In the genomic region with DNA sequence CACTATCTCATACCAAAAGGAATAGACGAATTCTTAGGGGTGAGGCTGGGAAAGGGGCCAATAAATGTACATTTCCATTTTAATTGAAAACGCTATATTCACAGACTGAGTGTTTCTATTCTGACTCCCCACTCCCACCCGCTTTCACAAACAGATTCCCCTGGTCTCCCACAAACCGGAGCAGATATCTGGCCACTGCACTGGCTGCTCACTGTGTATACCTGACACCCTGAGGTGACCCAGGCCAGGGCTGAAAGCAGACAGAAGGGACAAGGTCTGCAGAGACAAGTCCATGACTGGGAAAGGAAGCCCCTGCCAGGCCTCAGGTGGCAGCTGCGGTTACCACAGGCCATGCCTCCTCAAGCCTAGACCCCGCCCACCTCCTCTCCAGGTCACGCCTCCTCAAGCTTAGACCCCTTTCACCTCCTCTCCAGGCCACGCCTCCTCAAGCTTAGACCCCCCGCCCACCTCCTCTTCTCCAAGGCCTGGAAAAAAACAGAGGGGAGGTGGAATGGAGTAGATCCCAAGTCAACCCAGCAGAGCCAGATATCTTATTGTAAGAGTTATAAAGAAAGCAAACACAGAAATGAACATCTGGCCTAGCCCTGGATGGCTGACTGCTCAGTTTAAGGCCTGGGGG, we compare ENCODE assay signal across 10 mouse cellular contexts. TPM values are rescaled to one million over a fixed set of nuclear protein-coding genes. Genes with fewer than 3 reads are reported as not detected.
DNase-seq lines count a peak whose midpoint lies in the region; ATAC-seq and TF ChIP-seq lines count a peak whose summit lies in the region.
"Had no signal": no experiment of that assay in that cellular context is flagged by ENCODE, and none has a peak within 500 bp of the region (broad histone marks: within the 10 kb centered on the region; RNA-seq: fewer than 3 reads in every experiment).

No protein-coding gene starts in this region.

- no peak for TF ChIP-seq POLR2A in thymus, adult 2 months (IDR thresholded peaks at IDR 0.05; ENCODE audit: control insufficient read depth, extremely low read depth, insufficient read depth, low read length, poor library complexity)

- peak; percentile 50; the same call in 1 of the 2 replicates for ATAC-seq in kidney, postnatal 0 days (replicated peaks; ENCODE audit: low FRiP score, low read depth)
- peak; percentile 73 for ATAC-seq in forebrain, embryonic 11.5 days (replicated peaks; ENCODE audit: low FRiP score)
- ATAC-seq in limb, embryonic 11.5 days (ENCODE audit: insufficient number of reproducible peaks, low FRiP score, low TSS enrichment, low read depth), result peak; percentile 70; the same call in 1 of the 2 replicates

- no peak overlapping the region for H3K27ac ChIP-seq in kidney, postnatal 0 days
- H3K27ac ChIP-seq in forebrain, embryonic 11.5 days (ENCODE audit: low read depth, low read length), result no peak overlapping the region
- no peak overlapping the region for H3K27ac ChIP-seq in limb, embryonic 11.5 days (replicated peaks; ENCODE audit: low read depth, low read length)
- H3K27ac ChIP-seq in thymus, adult 2 months (ENCODE audit: control insufficient read depth, insufficient read depth, low read length), result no peak overlapping the region
- H3K27ac ChIP-seq in gastrocnemius, adult 2 months, result no peak overlapping the region
- H3K27ac ChIP-seq: lung, embryonic 15.5 days had no signal

- TF ChIP-seq CTCF in kidney, postnatal 0 days (IDR thresholded peaks at IDR 0.05; ENCODE audit: low read depth), result no peak
- TF ChIP-seq CTCF in thymus, adult 2 months (IDR thresholded peaks at IDR 0.05; ENCODE audit: borderline replicate concordance, control insufficient read depth, extremely low read depth, insufficient read depth, low read length, poor library complexity), result no peak
- TF ChIP-seq CTCF in gastrocnemius, adult 2 months (IDR thresholded peaks at IDR 0.05), result no peak

- 35% methylated on average over 9 of the region's 9 CpGs for WGBS in kidney, postnatal 0 days
- WGBS in forebrain, embryonic 11.5 days, result 34% methylated on average over 9 of the region's 9 CpGs
- WGBS in limb, embryonic 11.5 days, result 36% methylated on average over 9 of the region's 9 CpGs
- WGBS in thymus, adult 2 months, result 44% methylated on average over 9 of the region's 9 CpGs

- H3K36me3 ChIP-seq in kidney, postnatal 0 days (ENCODE audit: insufficient read depth, low read length), result no peaks in the 10 kb centered on the region
- H3K36me3 ChIP-seq in forebrain, embryonic 11.5 days (ENCODE audit: control insufficient read depth, insufficient read depth, low read length), result no peaks in the 10 kb centered on the region
- no peaks in the 10 kb centered on the region for H3K36me3 ChIP-seq in limb, embryonic 11.5 days (ENCODE audit: control insufficient read depth, insufficient read depth, low read length)
- H3K36me3 ChIP-seq in thymus, adult 2 months (ENCODE audit: control insufficient read depth, insufficient read depth, low read length), result no peaks in the 10 kb centered on the region
- H3K36me3 ChIP-seq: lung, embryonic 15.5 days had no signal

- H3K9me3 ChIP-seq in kidney, postnatal 0 days (replicated peaks; ENCODE audit: low read length), result no peaks in the 10 kb centered on the region
- no peaks in the 10 kb centered on the region for H3K9me3 ChIP-seq in forebrain, embryonic 11.5 days (ENCODE audit: control insufficient read depth, low read length)
- H3K9me3 ChIP-seq in limb, embryonic 11.5 days (ENCODE audit: control insufficient read depth, low read length), result no peaks in the 10 kb centered on the region
- H3K9me3 ChIP-seq: lung, embryonic 15.5 days had no signal

- H3K27me3 ChIP-seq in kidney, postnatal 0 days (ENCODE audit: insufficient read depth, low read length), result no peaks in the 10 kb centered on the region
- no peaks in the 10 kb centered on the region for H3K27me3 ChIP-seq in forebrain, embryonic 11.5 days (ENCODE audit: control insufficient read depth, insufficient read depth, low read length)
- H3K27me3 ChIP-seq in limb, embryonic 11.5 days (ENCODE audit: control insufficient read depth, insufficient read depth, low read length), result no peaks in the 10 kb centered on the region
- no peaks in the 10 kb centered on the region for H3K27me3 ChIP-seq in thymus, adult 2 months (ENCODE audit: control insufficient read depth, insufficient read depth, low read length)
- H3K27me3 ChIP-seq: lung, embryonic 15.5 days had no signal

- H3K4me2 ChIP-seq in kidney, postnatal 0 days (ENCODE audit: low read length), result no peak overlapping the region
- no peak overlapping the region for H3K4me2 ChIP-seq in forebrain, embryonic 11.5 days (ENCODE audit: low read depth, low read length, severe bottlenecking)
- no peak overlapping the region for H3K4me2 ChIP-seq in limb, embryonic 11.5 days (ENCODE audit: low read depth, severe bottlenecking)
- H3K4me2 ChIP-seq: lung, embryonic 15.5 days had no signal

- peak; percentile 61 for DNase-seq in kidney, postnatal 0 days (ENCODE audit: low spot score)
- DNase-seq in kidney, adult 18-20 months, result no peak
- DNase-seq in forebrain, embryonic 11.5 days (ENCODE audit: low spot score), result peak; percentile 74
- peak; percentile 68 for DNase-seq in limb, embryonic 11.5 days (ENCODE audit: low spot score)
- DNase-seq in thymus, adult 2 months, result peak; percentile 32
- DNase-seq in right cerebral cortex, postnatal 25 days, result no peak
- DNase-seq in cerebellum, postnatal 25 days, result no peak
- no peak for DNase-seq in gastrocnemius, adult 2 months
- DNase-seq: kidney, adult 9 months had no signal

- H3K4me3 ChIP-seq in kidney, postnatal 0 days (replicated peaks; ENCODE audit: low read depth, low read length), result no peak overlapping the region
- H3K4me3 ChIP-seq in forebrain, embryonic 11.5 days (ENCODE audit: low read depth, low read length), result no peak overlapping the region
- H3K4me3 ChIP-seq in limb, embryonic 11.5 days (ENCODE audit: low read depth, low read length), result no peak overlapping the region
- no peak overlapping the region for H3K4me3 ChIP-seq in thymus, adult 2 months (ENCODE audit: control insufficient read depth, insufficient read depth, low read length)
- no peak overlapping the region for H3K4me3 ChIP-seq in gastrocnemius, adult 2 months
- H3K4me3 ChIP-seq: lung, embryonic 15.5 days had no signal

- intact Hi-C loops in gastrocnemius, adult 2 months (cut with DNase I), result no loop called here

- no peak overlapping the region for H3K9ac ChIP-seq in kidney, postnatal 0 days (ENCODE audit: low read depth, low read length)
- H3K9ac ChIP-seq in forebrain, embryonic 11.5 days (ENCODE audit: low read length), result no peak overlapping the region
- no peak overlapping the region for H3K9ac ChIP-seq in limb, embryonic 11.5 days (ENCODE audit: low read length)
- H3K9ac ChIP-seq: lung, embryonic 15.5 days had no signal

- 0 out of 2 replicates have a peak, but pooled peaks cover 6% of the 10 kb centered on the region for H3K4me1 ChIP-seq in kidney, postnatal 0 days (replicated peaks; ENCODE audit: insufficient read depth, low read length)
- H3K4me1 ChIP-seq in forebrain, embryonic 11.5 days (replicated peaks; ENCODE audit: control insufficient read depth, insufficient read depth, low read length), result 0 out of 2 replicates have a peak, but pooled peaks cover 3% of the 10 kb centered on the region
- H3K4me1 ChIP-seq in limb, embryonic 11.5 days (ENCODE audit: control insufficient read depth, insufficient read depth, low read length), result no peaks in the 10 kb centered on the region
- H3K4me1 ChIP-seq in thymus, adult 2 months (replicated peaks; ENCODE audit: control insufficient read depth, insufficient read depth, low read length), result peaks cover 12% of the 10 kb centered on the region
- H3K4me1 ChIP-seq: lung, embryonic 15.5 days had no signal

RNA-seq across cellular contexts. Expression of a gene that starts 18.5 kb away (rescaled TPM):
- polyA plus RNA-seq in kidney, postnatal 0 days (2015; fragmentation: Nextera tagmentation; extraction: Ambion mirVana), result 3.2 and 3.4 TPM in 2 replicates
- 4.6 and 5.6 TPM in 2 replicates for polyA plus RNA-seq in forebrain, embryonic 11.5 days (2014; fragmentation: Nextera tagmentation; extraction: Ambion mirVana)
- polyA plus RNA-seq in limb, embryonic 11.5 days (2014; fragmentation: Nextera tagmentation; extraction: Ambion mirVana), result 1.0 and 1.1 TPM in 2 replicates
- 0.94 and 1.0 TPM in 2 replicates for polyA plus RNA-seq in thymus, adult 2 months (2012; rRNA removed)
- total RNA-seq in gastrocnemius, adult 2 months (2021), result under 1 TPM; 0.28 to 0.81 TPM

Comparison
In these comparisons a context has a peak if more than half of its experiments do, and no peak if none do; other contexts are left out.
1. DNase-seq: peak in kidney, postnatal 0 days (single experiment), forebrain, embryonic 11.5 days (single experiment), limb, embryonic 11.5 days (single experiment) and thymus, adult 2 months (single experiment); none in kidney, adult 18-20 months (single experiment), right cerebral cortex, postnatal 25 days (single experiment), cerebellum, postnatal 25 days (0 of 2) and gastrocnemius, adult 2 months (single experiment).
2. Peak in every context shown above with its lines, with median percentiles within 50 percentile points of each other: ATAC-seq.